In genomic region chr5:99977516-99978301, GRCm38 (mm10) we compare ENCODE assay signal across 8 mouse cellular contexts. TPM values are rescaled to one million over a fixed set of nuclear protein-coding genes. Genes with fewer than 3 reads are reported as not detected.
DNase-seq lines count a peak whose midpoint lies in the region; ATAC-seq lines count a peak whose summit lies in the region.

No protein-coding gene starts in this region.

- peak; percentile 95 for DNase-seq in ZHBTc4 (ENCODE audit: low read depth, low spot score)
- peak; percentile 53 to 76 for DNase-seq in cerebellum, postnatal 4 days (ENCODE audit: low spot score in 2 of 2)
- peak; percentile 73 for DNase-seq in gastrocnemius, adult 18-20 months (ENCODE audit: low spot score)
- DNase-seq in left cerebral cortex, adult 9 months (ENCODE audit: low spot score in 2 of 2): peak; percentile 27 to 48
- DNase-seq in right cerebral cortex, postnatal 25 days: peak; percentile 67
- DNase-seq in urinary bladder, postnatal 4 days (ENCODE audit: low spot score in 2 of 2): peak; percentile 78 to 88

- H3K27ac ChIP-seq in hindbrain, embryonic 16.5 days (ENCODE audit: low read depth, low read length): peak overlapping the region; percentile 99

- peak overlapping the region; percentile 96 for H3K9ac ChIP-seq in hindbrain, embryonic 16.5 days (ENCODE audit: low read depth, low read length)

- no peaks in the 10 kb centered on the region for H3K36me3 ChIP-seq in hindbrain, embryonic 16.5 days (ENCODE audit: control insufficient read depth, insufficient read depth, low read length)
- peaks cover 14% of the 10 kb centered on the region for H3K36me3 ChIP-seq in megakaryocyte, embryonic 14.5 days (replicated peaks; ENCODE audit: low read length)

- peak; percentile 55 for ATAC-seq in hindbrain, embryonic 16.5 days

- H3K27me3 ChIP-seq in hindbrain, embryonic 16.5 days (replicated peaks; ENCODE audit: control insufficient read depth, insufficient read depth, low read length): no peaks in the 10 kb centered on the region
- H3K27me3 ChIP-seq in megakaryocyte, embryonic 14.5 days (replicated peaks): no peaks in the 10 kb centered on the region

- H3K4me2 ChIP-seq in hindbrain, embryonic 16.5 days (ENCODE audit: low read length): peak overlapping the region; percentile 91

- H3K4me1 ChIP-seq in hindbrain, embryonic 16.5 days (ENCODE audit: control insufficient read depth, insufficient read depth, low read depth, low read length): peaks cover 22% of the 10 kb centered on the region
- peaks cover 38% of the 10 kb centered on the region for H3K4me1 ChIP-seq in megakaryocyte, embryonic 14.5 days

- H3K9me3 ChIP-seq in hindbrain, embryonic 16.5 days (ENCODE audit: control insufficient read depth, low read length): no peaks in the 10 kb centered on the region
- H3K9me3 ChIP-seq in megakaryocyte, embryonic 14.5 days: 0 out of 2 replicates have a peak, but pooled peaks cover 5% of the 10 kb centered on the region

- WGBS in hindbrain, embryonic 16.5 days: under 1% methylated on average over 50 of the region's 50 CpGs

- peak overlapping the region; percentile 76 for H3K4me3 ChIP-seq in hindbrain, embryonic 16.5 days (ENCODE audit: low read length)
- peak overlapping the region; percentile 98 for H3K4me3 ChIP-seq in megakaryocyte, embryonic 14.5 days (replicated peaks)

RNA-seq across cellular contexts. Expression of gene Hnrnpd, which starts 1.0 kb away (rescaled TPM):
- total RNA-seq in gastrocnemius, adult 18-20 months (2021): 10 to 100 TPM; 74.5 to 74.7 TPM
- 28.9 and 81.2 TPM in 2 replicates for polyA plus RNA-seq in hindbrain, embryonic 16.5 days (2015; fragmentation: Nextera tagmentation; extraction: Ambion mirVana)
- polyA plus RNA-seq in megakaryocyte, embryonic 14.5 days (2012; ENCODE audit: insufficient read depth, low replicate concordance): 145 and 260 TPM in 2 replicates

RNA-seq across cellular contexts. Expression of gene 4930524J08Rik, which starts 1.2 kb away (rescaled TPM):
- not detected for total RNA-seq in gastrocnemius, adult 18-20 months (2021)
- polyA plus RNA-seq in hindbrain, embryonic 16.5 days (2015; fragmentation: Nextera tagmentation; extraction: Ambion mirVana): 2.7 and 2.8 TPM in 2 replicates
- 2.5 TPM in 1 of 2 replicates, not detected in the other for polyA plus RNA-seq in megakaryocyte, embryonic 14.5 days (2012; ENCODE audit: insufficient read depth, low replicate concordance)

Comparison
In these comparisons a context has a peak if more than half of its experiments do, and no peak if none do; other contexts are left out.
1. Peak in every context shown above with its lines: DNase-seq, ATAC-seq, H3K4me3 ChIP-seq and H3K27ac ChIP-seq.
2. DNase-seq: peak in every context shown above with its lines; median percentile 95 in ZHBTc4; 83 in urinary bladder, postnatal 4 days; 73 in gastrocnemius, adult 18-20 months; 67 in right cerebral cortex, postnatal 25 days; 64 in cerebellum, postnatal 4 days; 38 in left cerebral cortex, adult 9 months.